Comparison of ENCODE assay signal across 8 mouse cellular contexts in the genomic region with DNA sequence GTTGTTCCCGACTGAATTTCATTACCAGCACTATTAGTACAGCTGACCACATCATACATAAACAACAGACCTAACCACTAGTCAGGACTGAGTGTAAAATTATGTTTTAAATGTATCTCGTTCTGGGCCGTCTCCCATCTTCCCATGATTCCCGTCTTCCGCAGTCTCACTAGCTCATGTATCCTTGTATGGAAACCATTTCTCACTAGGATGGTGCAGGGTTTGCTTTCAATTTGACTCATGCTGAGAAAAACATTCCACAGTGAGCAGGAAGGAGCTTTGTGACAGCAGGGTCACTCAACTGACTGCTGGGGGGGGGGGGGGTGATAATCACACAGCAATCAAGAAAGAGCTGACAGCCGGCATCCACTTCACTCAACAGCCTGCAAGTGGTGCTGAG. TPM values are rescaled to one million over a fixed set of nuclear protein-coding genes. Genes with fewer than 3 reads are reported as not detected.
A peak's percentile ranks its signal among the peaks of the same experiment; 100 is the strongest.
DNase-seq lines count a peak whose midpoint lies in the region; ATAC-seq and TF ChIP-seq lines count a peak whose summit lies in the region.
"Had no signal": no experiment of that assay in that cellular context is flagged by ENCODE, and none has a peak within 500 bp of the region (broad histone marks: within the 10 kb centered on the region; RNA-seq: fewer than 3 reads in every experiment).

No protein-coding gene starts in this region.

- H3K9ac ChIP-seq in lung, embryonic 15.5 days: no peak overlapping the region
- H3K9ac ChIP-seq in embryonic facial prominence, embryonic 12.5 days: no peak overlapping the region
- H3K9ac ChIP-seq in hindbrain, embryonic 12.5 days: no peak overlapping the region

- DNase-seq in lung, adult 2 months: no peak
- DNase-seq in retina, postnatal 1 day: peak; percentile 32
- no peak for DNase-seq in frontal cortex, postnatal 10 days (ENCODE audit: low spot score in 2 of 2)
- DNase-seq in frontal cortex, adult 2 months (ENCODE audit: extremely low spot score in 1 of 2, low spot score in 1 of 2): no peak
- DNase-seq: gastrocnemius, postnatal 25 days had no signal

- peaks cover 4% of the 10 kb centered on the region; the same call in 1 of the 2 replicates for H3K36me3 ChIP-seq in lung, embryonic 15.5 days
- peaks cover 21% of the 10 kb centered on the region for H3K36me3 ChIP-seq in embryonic facial prominence, embryonic 12.5 days
- peaks cover 21% of the 10 kb centered on the region for H3K36me3 ChIP-seq in hindbrain, embryonic 12.5 days

- TF ChIP-seq POLR2A in lung, adult 2 months (IDR thresholded peaks at IDR 0.05; ENCODE audit: borderline replicate concordance, extremely low read depth, low read depth, low read length): no peak

- peaks cover 24% of the 10 kb centered on the region for H3K4me1 ChIP-seq in lung, embryonic 15.5 days
- peaks cover 5% of the 10 kb centered on the region for H3K4me1 ChIP-seq in lung, adult 2 months (ENCODE audit: control insufficient read depth, insufficient read depth, low read length)
- peaks cover 21% of the 10 kb centered on the region for H3K4me1 ChIP-seq in embryonic facial prominence, embryonic 12.5 days
- H3K4me1 ChIP-seq in hindbrain, embryonic 12.5 days: peaks cover 30% of the 10 kb centered on the region

- H3K4me3 ChIP-seq in lung, embryonic 15.5 days: no peak overlapping the region
- H3K4me3 ChIP-seq in lung, adult 2 months (replicated peaks; ENCODE audit: extremely low read depth, low read depth, low read length): no peak overlapping the region
- H3K4me3 ChIP-seq in embryonic facial prominence, embryonic 12.5 days: no peak overlapping the region
- no peak overlapping the region for H3K4me3 ChIP-seq in hindbrain, embryonic 12.5 days

- ATAC-seq in lung, embryonic 15.5 days (ENCODE audit: borderline replicate concordance, extremely low read depth, low FRiP score, low TSS enrichment): no peak
- ATAC-seq in embryonic facial prominence, embryonic 12.5 days (ENCODE audit: insufficient number of reproducible peaks, insufficient read depth, low FRiP score, low TSS enrichment): no peak
- ATAC-seq in hindbrain, embryonic 12.5 days (ENCODE audit: low FRiP score): no peak

- TF ChIP-seq CTCF in lung, adult 2 months (IDR thresholded peaks at IDR 0.05; ENCODE audit: insufficient read depth, low read length): no peak

- no peaks in the 10 kb centered on the region for H3K27me3 ChIP-seq in lung, embryonic 15.5 days
- no peaks in the 10 kb centered on the region for H3K27me3 ChIP-seq in embryonic facial prominence, embryonic 12.5 days
- H3K27me3 ChIP-seq in hindbrain, embryonic 12.5 days: no peaks in the 10 kb centered on the region

- 28% methylated on average over 6 of the region's 6 CpGs for WGBS in lung, embryonic 15.5 days
- 28% methylated on average over 6 of the region's 6 CpGs for WGBS in lung, adult 2 months
- WGBS in embryonic facial prominence, embryonic 12.5 days: 19% methylated on average over 6 of the region's 6 CpGs
- 29% methylated on average over 6 of the region's 6 CpGs for WGBS in hindbrain, embryonic 12.5 days

- H3K9me3 ChIP-seq in lung, embryonic 15.5 days: no peaks in the 10 kb centered on the region
- H3K9me3 ChIP-seq in embryonic facial prominence, embryonic 12.5 days: no peaks in the 10 kb centered on the region
- H3K9me3 ChIP-seq in hindbrain, embryonic 12.5 days (replicated peaks): no peaks in the 10 kb centered on the region

- H3K4me2 ChIP-seq in lung, embryonic 15.5 days: no peak overlapping the region
- no peak overlapping the region for H3K4me2 ChIP-seq in embryonic facial prominence, embryonic 12.5 days (replicated peaks)
- no peak overlapping the region for H3K4me2 ChIP-seq in hindbrain, embryonic 12.5 days (replicated peaks)

- H3K27ac ChIP-seq in lung, embryonic 15.5 days: peak overlapping the region; percentile 60
- H3K27ac ChIP-seq in embryonic facial prominence, embryonic 12.5 days: peak overlapping the region; percentile 72
- peak overlapping the region; percentile 55; the same call in 1 of the 2 replicates for H3K27ac ChIP-seq in hindbrain, embryonic 12.5 days

RNA-seq across cellular contexts. Expression of a gene that starts 25.3 kb away (rescaled TPM):
- 38.4 and 45.7 TPM in 2 replicates for polyA plus RNA-seq in lung, embryonic 15.5 days (2015; fragmentation: Nextera tagmentation; extraction: Ambion mirVana)
- 17.7 and 24.9 TPM in 2 replicates for polyA plus RNA-seq in lung, adult 2 months (2012; rRNA removed)
- 41.4 and 45.3 TPM in 2 replicates for polyA plus RNA-seq in embryonic facial prominence, embryonic 12.5 days (2016; fragmentation: Nextera tagmentation; extraction: Ambion mirVana)
- 47.7 and 50.6 TPM in 2 replicates for polyA plus RNA-seq in hindbrain, embryonic 12.5 days (2016; fragmentation: Nextera tagmentation; extraction: Ambion mirVana)
- 89.2 and 100 TPM in 2 replicates for polyA plus RNA-seq in frontal cortex, adult 2 months (2012; rRNA removed)
